Mouse (Mus musculus) MEL (cell line): ENCODE measurements around the gene Scamp1. TPM values are rescaled to one million over a fixed set of nuclear protein-coding genes. Genes with fewer than 3 reads are reported as not detected.

Source experiments
- DNase-seq: peaks from one replicate; pipeline ENCODE4 v3.0.0; 2011; ENCODE audit warnings: low read depth, low spot score
- H3K27ac ChIP-seq: 2 replicates; pipeline ENCODE4 v1.5.1; 2012; ENCODE audit warnings: low read depth, mild to moderate bottlenecking, control low read depth, low read length, moderate library complexity; ENCODE audit not compliant: control insufficient read depth
- H3K27me3 ChIP-seq, 2 experiments: fragments of 150-350 bp in 1 of 2; sonication (generic) in 1 of 2; 2 replicates each; pipeline ENCODE4 v1.6.1; 2012; ENCODE audit warnings: low read length in 2 of 2, mild to moderate bottlenecking in 2 of 2, improper control_type of control experiment in 1 of 2, moderate library complexity in 1 of 2; ENCODE audit not compliant: insufficient read depth in 2 of 2, control insufficient read depth in 1 of 2
- H3K36me3 ChIP-seq, 2 experiments: 2 replicates each; pipeline ENCODE4 v1.6.1; 2012 to 2014; ENCODE audit warnings: low read length in 2 of 2, improper control_type of control experiment in 1 of 2, inconsistent platforms in 1 of 2, mild to moderate bottlenecking in 1 of 2; ENCODE audit not compliant: insufficient read depth in 2 of 2, control insufficient read depth in 1 of 2
- H3K4me1 ChIP-seq, 2 experiments: fragments of 150-350 bp in 1 of 2; sonication (generic) in 1 of 2; 2 replicates each; pipeline ENCODE4 v1.6.1; 2012; ENCODE audit warnings: low read length in 2 of 2, improper control_type of control experiment in 1 of 2, mild to moderate bottlenecking in 1 of 2; ENCODE audit not compliant: insufficient read depth in 2 of 2, control insufficient read depth in 1 of 2
- H3K4me3 ChIP-seq, 2 experiments: fragments of 150-350 bp in 1 of 2; sonication (generic) in 1 of 2; 2 replicates each; pipeline ENCODE4 v1.5.1; 2012; ENCODE audit warnings: low read depth in 2 of 2, low read length in 2 of 2, mild to moderate bottlenecking in 2 of 2, moderate library complexity in 2 of 2, control low read depth in 1 of 2, improper control_type of control experiment in 1 of 2; ENCODE audit not compliant: control insufficient read depth in 1 of 2, insufficient read depth in 1 of 2
- H3K79me2 ChIP-seq: 2 replicates; pipeline ENCODE4 v1.6.1; 2012; ENCODE audit warnings: mild to moderate bottlenecking, low read length, moderate library complexity; ENCODE audit not compliant: control insufficient read depth, poor library complexity, insufficient read depth
- H3K9ac ChIP-seq: 2 replicates; pipeline ENCODE4 v1.6.1; 2012; ENCODE audit warnings: low read depth, mild to moderate bottlenecking, control low read depth, low read length, moderate library complexity; ENCODE audit not compliant: control insufficient read depth, poor library complexity, severe bottlenecking
- H3K9me3 ChIP-seq: fragments of 150-350 bp; sonication (generic); replicated peaks from 2 replicates; pipeline ENCODE4 v1.6.1; 2012; ENCODE audit warnings: mild to moderate bottlenecking, low read length, improper control_type of control experiment, moderate library complexity; ENCODE audit not compliant: insufficient read depth
- BHLHE40 ChIP-seq: IDR thresholded peaks from 2 replicates; pipeline ENCODE4 v1.6.1; 2012; ENCODE audit warnings: low read depth, mild to moderate bottlenecking, inconsistent platforms, low read length, improper control_type of control experiment, borderline replicate concordance
- CHD1 ChIP-seq: IDR thresholded peaks from 2 replicates; pipeline ENCODE4 v1.6.1; 2012; ENCODE audit warnings: low read depth, mild to moderate bottlenecking, inconsistent platforms, low read length, improper control_type of control experiment
- E2F4 ChIP-seq: IDR thresholded peaks from 2 replicates; pipeline ENCODE4 v1.6.1; 2011; ENCODE audit warnings: low read depth, low read length, improper control_type of control experiment, borderline replicate concordance
- ELF1 ChIP-seq: IDR thresholded peaks from 2 replicates; pipeline ENCODE4 v1.6.1; 2014; ENCODE audit warnings: low read depth, mild to moderate bottlenecking, inconsistent platforms, low read length, improper control_type of control experiment, moderate library complexity
- GABPA ChIP-seq: IDR thresholded peaks from 2 replicates; pipeline ENCODE4 v1.6.1; 2012; ENCODE audit warnings: low read depth, mild to moderate bottlenecking, inconsistent platforms, low read length, improper control_type of control experiment, moderate library complexity
- GATA1 ChIP-seq: IDR thresholded peaks from 2 replicates; pipeline ENCODE4 v1.6.1; 2011; ENCODE audit warnings: low read depth, low read length, improper control_type of control experiment
- KAT2A ChIP-seq: conservative IDR thresholded peaks from 2 replicates; pipeline ENCODE4 v1.6.1; 2012; ENCODE audit warnings: low read depth, low read length, improper control_type of control experiment, inconsistent platforms
- MAX ChIP-seq: IDR thresholded peaks from 2 replicates; pipeline ENCODE4 v1.6.1; 2011; ENCODE audit warnings: low read length, improper control_type of control experiment
- MYB ChIP-seq: IDR thresholded peaks from 2 replicates; pipeline ENCODE4 v1.6.1; 2011; ENCODE audit warnings: mild to moderate bottlenecking, low read depth, low read length, improper control_type of control experiment
- NELFE ChIP-seq: IDR thresholded peaks from 2 replicates; pipeline ENCODE4 v1.6.1; 2011; ENCODE audit warnings: low read depth, low read length, improper control_type of control experiment
- POLR2A ChIP-seq, 2 experiments: IDR thresholded peaks; 2 replicates each; pipeline ENCODE4 v1.6.1; 2011 to 2012; ENCODE audit warnings: low read length in 2 of 2, mild to moderate bottlenecking in 2 of 2, control low read depth in 1 of 2, improper control_type of control experiment in 1 of 2, low read depth in 1 of 2, moderate library complexity in 1 of 2; ENCODE audit not compliant: control insufficient read depth in 1 of 2, insufficient read depth in 1 of 2, poor library complexity in 1 of 2
- POLR2AphosphoS2 ChIP-seq: IDR thresholded peaks from 2 replicates; pipeline ENCODE4 v1.6.1; 2011; ENCODE audit warnings: low read length, improper control_type of control experiment
- RCOR1 ChIP-seq: IDR thresholded peaks from 2 replicates; pipeline ENCODE4 v1.6.1; 2012; ENCODE audit warnings: low read depth, mild to moderate bottlenecking, inconsistent platforms, low read length, improper control_type of control experiment
- SMC3 ChIP-seq: IDR thresholded peaks from 2 replicates; pipeline ENCODE4 v1.6.1; 2011; ENCODE audit warnings: low read depth, low read length, improper control_type of control experiment
- TAL1 ChIP-seq: IDR thresholded peaks from 2 replicates; pipeline ENCODE4 v1.6.1; 2012; ENCODE audit warnings: mild to moderate bottlenecking, inconsistent platforms, low read length, moderate library complexity, mixed read lengths
- UBTF ChIP-seq: IDR thresholded peaks from 2 replicates; pipeline ENCODE4 v1.6.1; 2012; ENCODE audit warnings: low read depth, mild to moderate bottlenecking, inconsistent platforms, low read length, improper control_type of control experiment, moderate library complexity, borderline replicate concordance; ENCODE audit not compliant: insufficient read depth
- USF1 ChIP-seq: IDR thresholded peaks from 2 replicates; pipeline ENCODE4 v1.6.1; 2014; ENCODE audit warnings: low read depth, mild to moderate bottlenecking, inconsistent platforms, low read length, improper control_type of control experiment, moderate library complexity
- ZC3H11A ChIP-seq: IDR thresholded peaks from 2 replicates; pipeline ENCODE4 v1.6.1; 2012; ENCODE audit warnings: low read depth, mild to moderate bottlenecking, inconsistent platforms, low read length, improper control_type of control experiment
- ZMIZ1 ChIP-seq: IDR thresholded peaks from 2 replicates; pipeline ENCODE4 v1.6.1; 2012; ENCODE audit warnings: low read depth, mild to moderate bottlenecking, inconsistent platforms, low read length, improper control_type of control experiment, moderate library complexity
- ZNF384 ChIP-seq: IDR thresholded peaks from 2 replicates; pipeline ENCODE4 v1.6.1; 2012; ENCODE audit warnings: low read depth, mild to moderate bottlenecking, inconsistent platforms, low read length, improper control_type of control experiment
- polyA plus RNA-seq, 2 experiments: library from polyadenylated mRNA; stranded (reverse) in 1 of 2; unstranded in 1 of 2; fragments of >175 nt in 1 of 2; fragments of >200 nt in 1 of 2; gene quantifications; 2 replicates each; pipeline versions ENCODE4 v1.2.1 to v1.2.4; 2012; ENCODE audit warnings: low replicate concordance in 2 of 2, low read depth in 1 of 2; ENCODE audit not compliant: insufficient read length in 2 of 2, insufficient read depth in 1 of 2, missing spikeins in 1 of 2
- total RNA-seq: library from RNA; depleted of rRNA; stranded (reverse); fragments of 300-350 nt; gene quantifications from 2 replicates; pipeline ENCODE4 v1.2.3, GENCODE M21; 2012

The Scamp1 gene
- total and polyA plus RNA-seq, 3 experiments: 0.03 TPM; not detected in 2

- Histone ChIP-seq H3K27me3 (no peaks in the 10 kb centered on the region), H3K27ac (no peak overlapping the region), H3K79me2 (no peaks in the 10 kb centered on the region), H3K36me3 (no peaks in the 10 kb centered on the region), H3K4me3 (no peak overlapping the region), H3K4me1 (no peaks in the 10 kb centered on the region), H3K9ac (no peak overlapping the region), H3K9me3 (no peaks in the 10 kb centered on the region)
- DNase-seq: no peak
- TF ChIP-seq POLR2AphosphoS2: no peak
- no peak for TF ChIP-seq GATA1
- no peak for TF ChIP-seq MYB
- TF ChIP-seq NELFE: no peak
- no peak for TF ChIP-seq KAT2A
Observed at GRCm38 (mm10) chr13:94328063-94328462, 42.4 kb upstream of the Scamp1 start.

GRCm38 (mm10) chr13:94322475-94322874 lies 36.8 kb upstream of the Scamp1 start:
- H3K27ac ChIP-seq: no peak overlapping the region
- no peak overlapping the region for H3K4me3 ChIP-seq
- no peaks in the 10 kb centered on the region for H3K27me3 ChIP-seq
- H3K9me3 ChIP-seq: no peaks in the 10 kb centered on the region
- TF ChIP-seq CHD1: no peak
- TF ChIP-seq POLR2A (IDR thresholded peaks at IDR 0.05; ENCODE audit: control insufficient read depth in 1 of 2, insufficient read depth in 1 of 2, low read depth in 1 of 2, low read length in 2 of 2, poor library complexity in 1 of 2): no peak
- no peak for TF ChIP-seq ZC3H11A
- no peak for TF ChIP-seq ELF1
- TF ChIP-seq E2F4: no peak
- TF ChIP-seq TAL1: no peak
- H3K9ac ChIP-seq: no peak overlapping the region
- no peaks in the 10 kb centered on the region for H3K79me2 ChIP-seq
- H3K4me1 ChIP-seq: no peaks in the 10 kb centered on the region
- no peaks in the 10 kb centered on the region for H3K36me3 ChIP-seq
- no peak for DNase-seq

GRCm38 (mm10) chr13:94321094-94321792 lies 35.6 kb upstream of the Scamp1 start:
- TF ChIP-seq USF1 (no peak), GATA1 (no peak), MAX (no peak), ZMIZ1 (no peak), RCOR1 (no peak), UBTF (no peak), SMC3 (no peak), BHLHE40 (no peak), ZNF384 (no peak), CHD1 (no peak), GABPA (no peak)
- Histone ChIP-seq H3K4me3 (no peak overlapping the region), H3K36me3 (no peaks in the 10 kb centered on the region), H3K9me3 (no peaks in the 10 kb centered on the region), H3K27ac (no peak overlapping the region), H3K4me1 (no peaks in the 10 kb centered on the region), H3K27me3 (no peaks in the 10 kb centered on the region; a peak in 1 of 4 replicates), H3K79me2 (no peaks in the 10 kb centered on the region), H3K9ac (no peak overlapping the region)
- DNase-seq: no peak
